9 mouse cellular contexts compared by ENCODE assay signal in the genomic region with DNA sequence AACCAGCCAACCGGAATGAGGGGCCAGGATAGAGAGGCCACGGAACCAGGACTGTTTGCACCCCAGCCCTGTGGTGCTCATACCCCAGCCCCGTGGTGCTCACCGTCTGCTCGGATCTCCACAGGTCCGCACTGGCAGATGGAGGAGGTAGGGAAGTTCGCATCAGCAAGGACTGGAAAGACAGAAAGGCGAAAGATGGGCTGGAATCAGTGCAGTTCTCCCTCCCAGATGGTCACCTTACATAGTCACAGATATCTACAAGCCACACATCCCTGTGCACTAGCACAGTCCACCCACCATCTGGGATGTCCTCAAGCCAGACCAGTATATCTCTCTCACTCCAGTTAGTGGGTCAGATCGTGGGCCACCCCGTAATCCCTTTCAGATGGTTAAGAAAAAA. TPM values are rescaled to one million over a fixed set of nuclear protein-coding genes. Genes with fewer than 3 reads are reported as not detected.
DNase-seq lines count a peak whose midpoint lies in the region; ATAC-seq and TF ChIP-seq lines count a peak whose summit lies in the region.
"Had no signal": no experiment of that assay in that cellular context is flagged by ENCODE, and none has a peak within 500 bp of the region (broad histone marks: within the 10 kb centered on the region; RNA-seq: fewer than 3 reads in every experiment).

No protein-coding gene starts in this region.

- no peaks in the 10 kb centered on the region for H3K9me3 ChIP-seq in heart, embryonic 10.5 days
- H3K9me3 ChIP-seq in G1E (replicated peaks) = no peaks in the 10 kb centered on the region
- no peaks in the 10 kb centered on the region for H3K9me3 ChIP-seq in forebrain, embryonic 15.5 days
- no peaks in the 10 kb centered on the region for H3K9me3 ChIP-seq in liver, embryonic 15.5 days (replicated peaks)

- H3K4me2 ChIP-seq in forebrain, embryonic 15.5 days (replicated peaks) = peak overlapping the region; percentile 67
- H3K4me2 ChIP-seq in liver, embryonic 15.5 days = peak overlapping the region; percentile 72

- no peak for DNase-seq in heart, embryonic 10.5 days (ENCODE audit: low spot score)
- DNase-seq in heart, adult 18-20 months = no peak
- no peak for DNase-seq in G1E (ENCODE audit: low spot score)
- no peak for DNase-seq in ovary, adult 18-20 months (ENCODE audit: low spot score)
- DNase-seq in layer of hippocampus, adult 8-10 months (ENCODE audit: low spot score in 2 of 2) = no peak
- no peak for DNase-seq in lung, postnatal 4 days

- H3K4me1 ChIP-seq in heart, embryonic 10.5 days = peaks cover 16% of the 10 kb centered on the region
- peaks cover 17% of the 10 kb centered on the region for H3K4me1 ChIP-seq in G1E (ENCODE audit: insufficient read depth, low read depth, low read length)
- peaks cover 9% of the 10 kb centered on the region for H3K4me1 ChIP-seq in forebrain, embryonic 15.5 days
- peaks cover 18% of the 10 kb centered on the region for H3K4me1 ChIP-seq in liver, embryonic 15.5 days (replicated peaks)

- H3K4me3 ChIP-seq in heart, embryonic 10.5 days = peak overlapping the region; percentile 62
- peak overlapping the region; percentile 68; the same call in 1 of the 2 replicates for H3K4me3 ChIP-seq in G1E (ENCODE audit: low read depth, low read length)
- H3K4me3 ChIP-seq in forebrain, embryonic 15.5 days = peak overlapping the region; percentile 38
- H3K4me3 ChIP-seq in liver, embryonic 15.5 days (replicated peaks) = peak overlapping the region; percentile 46

- WGBS in heart, embryonic 10.5 days = 67% methylated on average over 10 of the region's 10 CpGs
- WGBS in forebrain, embryonic 15.5 days = 72% methylated on average over 10 of the region's 10 CpGs
- WGBS in liver, embryonic 15.5 days (ENCODE audit: insufficient replicate concordance) = 80% methylated on average over 10 of the region's 10 CpGs

- no peak for ATAC-seq in G1E (ENCODE audit: extremely low read depth, insufficient number of reproducible peaks, low FRiP score, poor library complexity, severe bottlenecking)
- no peak for ATAC-seq in forebrain, embryonic 15.5 days (replicated peaks)
- no peak for ATAC-seq in liver, embryonic 15.5 days (ENCODE audit: insufficient read depth)

- peak overlapping the region; percentile 47 for H3K9ac ChIP-seq in forebrain, embryonic 15.5 days (replicated peaks)
- H3K9ac ChIP-seq in liver, embryonic 15.5 days = peak overlapping the region; percentile 4; the same call in 1 of the 2 replicates

- peak overlapping the region; percentile 89 for H3K27ac ChIP-seq in heart, embryonic 10.5 days
- no peak overlapping the region for H3K27ac ChIP-seq in forebrain, embryonic 15.5 days (replicated peaks)
- H3K27ac ChIP-seq in liver, embryonic 15.5 days (replicated peaks) = no peak overlapping the region

- peaks cover 35% of the 10 kb centered on the region for H3K36me3 ChIP-seq in heart, embryonic 10.5 days
- H3K36me3 ChIP-seq in G1E (replicated peaks) = peaks cover 27% of the 10 kb centered on the region
- H3K36me3 ChIP-seq in forebrain, embryonic 15.5 days = peaks cover 9% of the 10 kb centered on the region; the same call in 1 of the 2 replicates
- H3K36me3 ChIP-seq in liver, embryonic 15.5 days (replicated peaks) = peaks cover 9% of the 10 kb centered on the region

- peaks cover 9% of the 10 kb centered on the region for H3K27me3 ChIP-seq in heart, embryonic 10.5 days (ENCODE audit: insufficient read depth, poor library complexity, severe bottlenecking)
- peaks cover 2% of the 10 kb centered on the region for H3K27me3 ChIP-seq in G1E (ENCODE audit: insufficient read depth, low read length)
- H3K27me3 ChIP-seq in forebrain, embryonic 15.5 days = no peaks in the 10 kb centered on the region
- no peaks in the 10 kb centered on the region for H3K27me3 ChIP-seq in liver, embryonic 15.5 days

- no peak for TF ChIP-seq CTCF in G1E (IDR thresholded peaks at IDR 0.05; ENCODE audit: low read depth, low read length)

RNA-seq across cellular contexts. Expression of gene Fuom, which starts 0.7 kb away (rescaled TPM):
- polyA plus RNA-seq in heart, embryonic 10.5 days (2016; fragmentation: Nextera tagmentation; extraction: Ambion mirVana) = 41.0 and 59.9 TPM in 2 replicates
- total RNA-seq in heart, adult 18-20 months (2021) = 10 to 100 TPM; 76.2 to 87.2 TPM
- 6.7 TPM in 1 of 2 replicates, not detected in the other for total RNA-seq in G1E (2014; fragmentation: Nextera tagmentation)
- 16.0 and 17.4 TPM in 2 replicates for total RNA-seq in G1E (2017)
- polyA plus RNA-seq in G1E (2012) = 17.4 and 18.2 TPM in 2 replicates
- 18.5 and 18.9 TPM in 2 replicates for polyA plus RNA-seq in forebrain, embryonic 15.5 days (2015; fragmentation: Nextera tagmentation; extraction: Ambion mirVana)
- polyA plus RNA-seq in liver, embryonic 15.5 days (2015; fragmentation: Nextera tagmentation; extraction: Ambion mirVana) = 8.0 and 8.7 TPM in 2 replicates
- 10 to 100 TPM; 42.7 to 49.1 (median 47.7) TPM for total RNA-seq in layer of hippocampus, adult 8-10 months (2022)

RNA-seq across cellular contexts. Expression of gene Prap1, which starts 8.3 kb away (rescaled TPM):
- polyA plus RNA-seq in heart, embryonic 10.5 days (2016; fragmentation: Nextera tagmentation; extraction: Ambion mirVana) = not detected in 2 replicates
- total RNA-seq in heart, adult 18-20 months (2021) = not detected
- not detected in 2 replicates for total RNA-seq in G1E (2014; fragmentation: Nextera tagmentation)
- not detected in 2 replicates for total RNA-seq in G1E (2017)
- not detected in 2 replicates for polyA plus RNA-seq in G1E (2012)
- polyA plus RNA-seq in forebrain, embryonic 15.5 days (2015; fragmentation: Nextera tagmentation; extraction: Ambion mirVana) = not detected in 2 replicates
- 0.74 and 0.79 TPM in 2 replicates for polyA plus RNA-seq in liver, embryonic 15.5 days (2015; fragmentation: Nextera tagmentation; extraction: Ambion mirVana)
- total RNA-seq in layer of hippocampus, adult 8-10 months (2022) = under 1 TPM in 1 of 4 experiments, not detected in 3; 0.56 TPM
- polyA plus RNA-seq: C2C12 had no signal

RNA-seq across cellular contexts. Expression of gene Paox, which starts 14.1 kb away (rescaled TPM):
- 20.1 and 20.2 TPM in 2 replicates for polyA plus RNA-seq in heart, embryonic 10.5 days (2016; fragmentation: Nextera tagmentation; extraction: Ambion mirVana)
- 1 to 10 TPM; 3.6 to 5.5 TPM for total RNA-seq in heart, adult 18-20 months (2021)
- total RNA-seq in G1E (2014; fragmentation: Nextera tagmentation) (9.4 and 10.5 TPM in 2 replicates), G1E (2017) (11.4 and 11.7 TPM in 2 replicates)
- 3.0 and 6.0 TPM in 2 replicates for polyA plus RNA-seq in G1E (2012)
- polyA plus RNA-seq in forebrain, embryonic 15.5 days (2015; fragmentation: Nextera tagmentation; extraction: Ambion mirVana) = 7.5 and 8.6 TPM in 2 replicates
- polyA plus RNA-seq in liver, embryonic 15.5 days (2015; fragmentation: Nextera tagmentation; extraction: Ambion mirVana) = 10.1 and 11.0 TPM in 2 replicates
- 1 to 10 TPM; 6.1 to 6.5 (median 6.4) TPM for total RNA-seq in layer of hippocampus, adult 8-10 months (2022)

RNA-seq across cellular contexts. Expression of gene Echs1, which starts 14.8 kb away (rescaled TPM):
- polyA plus RNA-seq in heart, embryonic 10.5 days (2016; fragmentation: Nextera tagmentation; extraction: Ambion mirVana) = 171 and 175 TPM in 2 replicates
- total RNA-seq in heart, adult 18-20 months (2021) = 100 to 1,000 TPM; 512 to 515 TPM
- total RNA-seq in G1E (2014; fragmentation: Nextera tagmentation) (32.6 TPM in 2 replicates), G1E (2017) (81.5 and 96.9 TPM in 2 replicates)
- 2.2 and 5.8 TPM in 2 replicates for polyA plus RNA-seq in G1E (2012)
- 112 and 120 TPM in 2 replicates for polyA plus RNA-seq in forebrain, embryonic 15.5 days (2015; fragmentation: Nextera tagmentation; extraction: Ambion mirVana)
- 104 and 111 TPM in 2 replicates for polyA plus RNA-seq in liver, embryonic 15.5 days (2015; fragmentation: Nextera tagmentation; extraction: Ambion mirVana)
- 10 to 100 TPM; 61.4 to 68.6 (median 65.7) TPM for total RNA-seq in layer of hippocampus, adult 8-10 months (2022)

RNA-seq across cellular contexts. Expression of gene Caly, which starts 19.1 kb away (rescaled TPM):
- polyA plus RNA-seq in heart, embryonic 10.5 days (2016; fragmentation: Nextera tagmentation; extraction: Ambion mirVana) = 0.30 and 0.45 TPM in 2 replicates
- not detected for total RNA-seq in heart, adult 18-20 months (2021)
- total RNA-seq in G1E (2014; fragmentation: Nextera tagmentation) (not detected in 2 replicates), G1E (2017) (not detected in 2 replicates)
- not detected in 2 replicates for polyA plus RNA-seq in G1E (2012)
- polyA plus RNA-seq in forebrain, embryonic 15.5 days (2015; fragmentation: Nextera tagmentation; extraction: Ambion mirVana) = 108 and 117 TPM in 2 replicates
- not detected in 2 replicates for polyA plus RNA-seq in liver, embryonic 15.5 days (2015; fragmentation: Nextera tagmentation; extraction: Ambion mirVana)
- total RNA-seq in layer of hippocampus, adult 8-10 months (2022) = 100 to 1,000 TPM; 217 to 237 (median 229) TPM
- polyA plus RNA-seq: C2C12 had no signal
